Mouse (Mus musculus): ENCODE results near the gene Pgm2l1. TPM values are rescaled to one million over a fixed set of nuclear protein-coding genes. Genes with fewer than 3 reads are reported as not detected.

Pgm2l1 gene
- total and polyA plus RNA-seq, 2 experiments from 2014 or later, result 30.3 to 135 TPM

GRCm38 (mm10) chr7:100204871-100205270, 22.3 kb upstream of the Pgm2l1 start:
- no peak for DNase-seq
- Histone ChIP-seq H3K9ac (no peak overlapping the region), H3K27ac (ENCODE audit: low read depth, low read length) (no peak overlapping the region), H3K4me2 (ENCODE audit: low read depth) (no peak overlapping the region), H3K27me3 (ENCODE audit: insufficient read depth, low read length) (no peaks in the 10 kb centered on the region), H3K4me1 (ENCODE audit: insufficient read depth) (no peaks in the 10 kb centered on the region), H3K9me3 (ENCODE audit: low read length) (no peaks in the 10 kb centered on the region), H3K4me3 (ENCODE audit: low read depth, low read length) (no peak overlapping the region), H3K36me3 (ENCODE audit: insufficient read depth) (no peaks in the 10 kb centered on the region)
- no peak for ATAC-seq
- TF ChIP-seq CTCF (IDR thresholded peaks at IDR 0.05; ENCODE audit: low read depth), result no peak
- 77% methylated on average over 6 of the region's 6 CpGs for WGBS

DNA sequence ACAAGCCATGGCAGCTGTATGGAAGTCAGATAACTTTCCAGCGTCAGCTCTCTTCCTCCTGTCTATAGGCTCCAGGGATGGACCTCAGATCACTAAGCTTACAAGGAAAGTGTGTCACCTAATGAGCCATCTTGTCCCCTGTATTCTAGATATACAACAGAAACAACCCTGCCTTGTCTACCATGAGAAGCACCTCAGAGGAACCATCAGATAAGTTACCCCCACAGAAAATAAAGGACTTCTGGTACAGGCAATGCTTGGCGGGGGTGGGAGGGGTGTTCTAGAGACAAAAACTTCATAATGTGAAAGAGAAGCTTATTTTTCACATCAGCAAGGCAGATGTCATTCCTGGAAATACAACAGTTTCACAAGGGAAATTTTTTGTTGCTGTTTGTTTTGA, 21.1 kb upstream of the Pgm2l1 start:
- Histone ChIP-seq H3K27ac (ENCODE audit: low read depth, low read length) (no peak overlapping the region), H3K36me3 (ENCODE audit: insufficient read depth) (no peaks in the 10 kb centered on the region), H3K4me1 (ENCODE audit: insufficient read depth) (no peaks in the 10 kb centered on the region), H3K4me3 (ENCODE audit: low read depth, low read length) (no peak overlapping the region), H3K9me3 (ENCODE audit: low read length) (no peaks in the 10 kb centered on the region), H3K9ac (no peak overlapping the region), H3K27me3 (ENCODE audit: insufficient read depth, low read length) (no peaks in the 10 kb centered on the region), H3K4me2 (ENCODE audit: low read depth) (no peak overlapping the region)
- DNase-seq (no peak), ATAC-seq (no peak)
- WGBS, result 88% methylated on average over 2 of the region's 2 CpGs
- no peak for TF ChIP-seq CTCF (IDR thresholded peaks at IDR 0.05; ENCODE audit: low read depth)

DNA sequence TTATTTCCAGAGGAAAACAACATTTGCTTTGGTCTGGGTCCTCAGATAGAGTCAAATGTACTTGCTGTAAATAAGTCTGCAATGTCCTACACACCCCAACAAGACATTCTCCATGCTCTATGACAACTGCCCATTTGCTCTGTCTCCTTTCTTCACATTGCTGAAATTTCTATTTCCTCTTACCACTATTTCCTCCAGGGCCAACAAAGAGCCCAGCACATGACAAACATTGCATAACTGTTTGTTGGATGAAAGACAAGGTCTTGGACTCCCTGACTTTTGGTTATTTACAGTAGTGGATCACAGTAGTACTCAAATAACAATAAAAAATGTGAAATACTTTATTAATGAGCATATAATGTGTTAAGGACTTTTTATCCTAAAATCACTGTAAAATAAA, 19.3 kb upstream of the Pgm2l1 start:
- DNase-seq (no peak), ATAC-seq (no peak)
- H3K9ac ChIP-seq, result no peak overlapping the region
- no peak for TF ChIP-seq CTCF (IDR thresholded peaks at IDR 0.05; ENCODE audit: low read depth)
- no peak overlapping the region for H3K4me3 ChIP-seq (ENCODE audit: low read depth, low read length)
- H3K4me1 ChIP-seq (ENCODE audit: insufficient read depth), result no peaks in the 10 kb centered on the region
- H3K27ac ChIP-seq (ENCODE audit: low read depth, low read length), result no peak overlapping the region
- no peaks in the 10 kb centered on the region for H3K9me3 ChIP-seq (ENCODE audit: low read length)
- H3K27me3 ChIP-seq (ENCODE audit: insufficient read depth, low read length), result no peaks in the 10 kb centered on the region
- H3K36me3 ChIP-seq (ENCODE audit: insufficient read depth), result no peaks in the 10 kb centered on the region
- no peak overlapping the region for H3K4me2 ChIP-seq (ENCODE audit: low read depth)

DNA sequence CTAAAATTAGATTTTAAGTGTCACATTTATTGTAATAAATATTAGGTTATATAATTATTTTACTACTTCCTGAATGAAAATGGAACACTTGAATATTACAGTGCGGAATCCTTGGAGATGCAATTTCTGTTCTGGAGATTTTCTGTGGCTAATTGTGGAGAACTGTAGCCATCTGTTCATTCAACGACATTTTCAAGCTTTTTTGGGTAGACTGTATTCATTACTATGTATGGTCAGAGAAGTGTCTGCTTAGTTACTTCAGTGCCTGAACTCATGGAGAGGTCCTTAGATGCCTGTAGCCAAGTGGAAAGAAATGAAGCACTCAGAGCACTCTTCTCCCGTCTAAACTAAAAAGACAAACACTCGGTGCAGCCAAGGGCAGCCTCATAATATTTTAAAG, 12.9 kb upstream of the Pgm2l1 start:
- DNase-seq, result no peak
- Histone ChIP-seq H3K4me3 (ENCODE audit: low read depth, low read length) (no peak overlapping the region), H3K36me3 (ENCODE audit: insufficient read depth) (no peaks in the 10 kb centered on the region), H3K27ac (ENCODE audit: low read depth, low read length) (no peak overlapping the region), H3K9ac (no peak overlapping the region), H3K27me3 (ENCODE audit: insufficient read depth, low read length) (no peaks in the 10 kb centered on the region), H3K9me3 (ENCODE audit: low read length) (no peaks in the 10 kb centered on the region), H3K4me2 (ENCODE audit: low read depth) (no peak overlapping the region), H3K4me1 (ENCODE audit: insufficient read depth) (peaks cover 4% of the 10 kb centered on the region; the same call in 1 of the 2 replicates)
- ATAC-seq, result no peak
- TF ChIP-seq CTCF (IDR thresholded peaks at IDR 0.05; ENCODE audit: low read depth), result no peak
- WGBS, result 68% methylated on average over 4 of the region's 4 CpGs

DNA sequence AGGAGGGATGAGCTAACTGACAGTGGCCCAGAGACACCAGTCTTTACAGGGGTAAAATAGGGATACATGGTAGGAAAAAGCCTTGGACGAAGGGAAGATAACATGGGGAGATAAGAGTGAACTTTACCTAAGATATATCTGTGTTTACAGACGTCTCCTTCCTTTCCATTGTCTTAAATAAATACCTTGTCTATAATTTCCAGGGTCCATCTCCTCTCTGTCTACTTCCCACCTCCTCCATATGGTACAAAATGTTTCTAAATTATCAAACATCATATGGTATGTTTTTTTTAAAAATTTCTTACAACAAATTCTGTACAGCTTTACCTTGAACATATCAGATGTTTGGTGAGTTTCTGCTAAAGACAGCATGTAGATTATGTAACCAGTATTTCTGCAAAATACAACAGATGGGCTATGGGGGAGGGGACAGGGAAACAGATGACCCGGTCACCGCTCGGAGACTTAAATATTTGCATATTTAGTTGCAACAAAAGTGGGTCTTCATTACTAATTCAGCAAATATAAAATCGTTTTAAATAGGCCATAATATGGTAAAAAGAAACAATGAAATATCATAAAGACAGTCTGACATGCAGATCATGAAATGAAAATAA, 12.0 kb upstream of the Pgm2l1 start:
- no peak overlapping the region for H3K4me3 ChIP-seq (ENCODE audit: low read depth, low read length)
- no peaks in the 10 kb centered on the region for H3K27me3 ChIP-seq (ENCODE audit: insufficient read depth, low read length)
- no peak overlapping the region for H3K9ac ChIP-seq
- H3K36me3 ChIP-seq (ENCODE audit: insufficient read depth), result no peaks in the 10 kb centered on the region
- ATAC-seq (no peak), DNase-seq (no peak)
- no peak overlapping the region for H3K4me2 ChIP-seq (ENCODE audit: low read depth)
- H3K9me3 ChIP-seq (ENCODE audit: low read length), result no peaks in the 10 kb centered on the region
- peaks cover 4% of the 10 kb centered on the region; the same call in 1 of the 2 replicates for H3K4me1 ChIP-seq (ENCODE audit: insufficient read depth)
- TF ChIP-seq CTCF (IDR thresholded peaks at IDR 0.05; ENCODE audit: low read depth), result no peak
- H3K27ac ChIP-seq (ENCODE audit: low read depth, low read length), result no peak overlapping the region
- WGBS, result 64% methylated on average over 6 of the region's 6 CpGs

- no peak for TF ChIP-seq CTCF (IDR thresholded peaks at IDR 0.05; ENCODE audit: low read depth)
- ATAC-seq (no peak), DNase-seq (no peak)
- no peaks in the 10 kb centered on the region for H3K9me3 ChIP-seq (ENCODE audit: low read length)
- no peak overlapping the region for H3K9ac ChIP-seq
- WGBS, result 35% methylated on average over 10 of the region's 10 CpGs
- peak overlapping the region; percentile 6 for H3K4me2 ChIP-seq (ENCODE audit: low read depth)
- peaks cover 4% of the 10 kb centered on the region; the same call in 1 of the 2 replicates for H3K4me1 ChIP-seq (ENCODE audit: insufficient read depth)
- no peaks in the 10 kb centered on the region for H3K27me3 ChIP-seq (ENCODE audit: insufficient read depth, low read length)
- H3K4me3 ChIP-seq (ENCODE audit: low read depth, low read length), result no peak overlapping the region
- no peak overlapping the region for H3K27ac ChIP-seq (ENCODE audit: low read depth, low read length)
- no peaks in the 10 kb centered on the region for H3K36me3 ChIP-seq (ENCODE audit: insufficient read depth)
Measured at GRCm38 (mm10) chr7:100215976-100216375, 11.2 kb upstream of the Pgm2l1 start.

DNA sequence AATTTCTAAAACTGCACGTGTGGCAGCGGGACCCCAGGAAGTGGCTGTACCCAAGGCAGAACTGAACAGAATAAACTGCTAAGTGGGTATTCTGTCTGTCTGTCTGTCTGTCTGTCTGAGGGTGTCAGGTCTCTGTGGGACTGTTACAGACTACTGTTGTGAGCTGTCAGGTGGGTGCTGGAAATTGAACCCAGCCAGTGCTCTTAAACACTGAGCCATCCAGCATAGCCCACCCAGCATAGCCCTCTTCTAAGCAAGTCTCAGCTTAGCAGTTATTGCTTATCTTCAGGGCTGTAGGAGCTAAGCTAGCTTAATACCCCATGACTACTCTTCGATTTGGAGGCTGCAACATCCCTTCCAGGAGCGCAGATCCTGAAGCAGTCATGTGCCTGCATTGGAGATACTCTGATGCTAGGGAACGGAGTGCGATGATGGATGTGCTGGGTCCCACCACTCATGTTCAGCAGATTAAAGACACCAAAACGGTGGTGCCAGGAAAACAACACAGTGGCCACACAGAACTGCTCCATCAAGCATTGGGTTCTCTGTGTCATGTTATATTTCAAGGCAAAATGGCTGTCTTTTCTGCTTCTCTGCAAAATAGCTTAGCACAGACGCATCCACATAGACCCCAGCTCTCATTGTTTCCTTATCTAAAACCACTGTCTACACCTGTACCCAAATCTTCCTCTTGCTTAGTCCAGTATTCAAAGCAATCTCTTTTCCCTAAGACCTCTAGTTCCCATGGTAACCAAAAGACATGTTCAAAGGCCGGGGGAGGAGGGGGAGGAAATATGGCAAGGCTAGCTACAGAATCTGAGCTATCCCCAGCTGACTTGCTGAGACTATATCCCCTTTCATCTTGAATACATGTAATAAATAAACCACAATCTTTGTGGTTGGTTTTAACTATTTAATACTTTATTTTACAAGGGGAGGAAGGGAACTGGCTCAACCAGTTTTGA, 10.3 kb upstream of the Pgm2l1 start:
- H3K4me3 ChIP-seq (ENCODE audit: low read depth, low read length), result no peak overlapping the region
- no peaks in the 10 kb centered on the region for H3K9me3 ChIP-seq (ENCODE audit: low read length)
- H3K4me2 ChIP-seq (ENCODE audit: low read depth), result no peak overlapping the region
- no peaks in the 10 kb centered on the region for H3K27me3 ChIP-seq (ENCODE audit: insufficient read depth, low read length)
- H3K4me1 ChIP-seq (ENCODE audit: insufficient read depth), result peaks cover 4% of the 10 kb centered on the region; the same call in 1 of the 2 replicates
- 0 out of 2 replicates have a peak overlapping the region, but pooled peaks have one; percentile 40 for H3K27ac ChIP-seq (ENCODE audit: low read depth, low read length)
- peak; percentile 60 for ATAC-seq
- no peak for TF ChIP-seq CTCF (IDR thresholded peaks at IDR 0.05; ENCODE audit: low read depth)
- DNase-seq, result peak; percentile 26
- H3K36me3 ChIP-seq (ENCODE audit: insufficient read depth), result no peaks in the 10 kb centered on the region
- H3K9ac ChIP-seq, result no peak overlapping the region
- WGBS, result 72% methylated on average over 9 of the region's 9 CpGs

All from forebrain, postnatal 0 days (tissue).